Mouse (Mus musculus) cerebellum, adult 2 months (tissue): Measurements from ENCODE around the gene Abhd16a.

Experiments used
- CTCF ChIP-seq: fragments of 200-500 bp; IDR thresholded peaks from 2 replicates; pipeline ENCODE4 v1.5.1; 2011; ENCODE audit warnings: low read depth, mild to moderate bottlenecking, control low read depth, low read length, moderate library complexity, borderline replicate concordance; ENCODE audit not compliant: insufficient read depth
- POLR2A ChIP-seq: fragments of 200-500 bp; IDR thresholded peaks from 2 replicates; pipeline ENCODE4 v1.6.1; 2011; ENCODE audit warnings: low read length, control low read depth, borderline replicate concordance; ENCODE audit not compliant: insufficient read depth

GRCm38 (mm10) chr17:35125578-35125977 is 36.5 kb downstream of the Abhd16a start:
- TF ChIP-seq CTCF (no peak), POLR2A (no peak)
